Mouse (Mus musculus) limb, embryonic 14.5 days (tissue): ENCODE measurements around the gene Ell. TPM values are rescaled to one million over a fixed set of nuclear protein-coding genes. Genes with fewer than 3 reads are reported as not detected.

Source experiments
- ATAC-seq: fragments of 200-750 bp; cut with Nextera tagmentation; 2 replicates; pipeline ENCODE4 v1.8.0; 2017; ENCODE audit warnings: low read depth, moderate number of reproducible peaks, moderate TSS enrichment; ENCODE audit not compliant: low FRiP score
- DNase-seq: peaks from one replicate; pipeline ENCODE4 v3.0.0-alpha.2; 2015; ENCODE audit warnings: low spot score
- H3K27ac ChIP-seq: fragments of 300-500 bp; sonication (generic); replicated peaks from 2 replicates; pipeline ENCODE4 v1.5.1; 2014; ENCODE audit warnings: low read depth, mild to moderate bottlenecking, low read length, moderate library complexity, mixed read lengths
- H3K27me3 ChIP-seq: fragments of 300-500 bp; sonication (generic); 2 replicates; pipeline ENCODE4 v1.6.1; 2014; ENCODE audit warnings: low read length, mixed read lengths; ENCODE audit not compliant: control insufficient read depth, insufficient read depth
- H3K36me3 ChIP-seq: fragments of 300-500 bp; sonication (generic); 2 replicates; pipeline ENCODE4 v1.6.1; 2014; ENCODE audit warnings: mild to moderate bottlenecking, low read length, moderate library complexity, mixed read lengths; ENCODE audit not compliant: control insufficient read depth, insufficient read depth
- H3K4me1 ChIP-seq: fragments of 300-500 bp; sonication (generic); 2 replicates; pipeline ENCODE4 v1.6.1; 2014; ENCODE audit warnings: antibody characterized with exemption, low read length, mixed read lengths; ENCODE audit not compliant: control insufficient read depth, insufficient read depth
- H3K4me2 ChIP-seq: fragments of 300-500 bp; sonication (generic); replicated peaks from 2 replicates; pipeline ENCODE4 v1.6.1; 2014; ENCODE audit warnings: low read depth, mild to moderate bottlenecking, low read length, moderate library complexity; ENCODE audit not compliant: severe bottlenecking
- H3K4me3 ChIP-seq: fragments of 300-500 bp; sonication (generic); replicated peaks from 2 replicates; pipeline ENCODE4 v1.5.1; 2014; ENCODE audit warnings: low read length
- H3K9ac ChIP-seq: fragments of 300-500 bp; sonication (generic); 2 replicates; pipeline ENCODE4 v1.6.1; 2014; ENCODE audit warnings: mild to moderate bottlenecking, low read depth, low read length, moderate library complexity; ENCODE audit not compliant: severe bottlenecking
- H3K9me3 ChIP-seq: fragments of 300-500 bp; sonication (generic); 2 replicates; pipeline ENCODE4 v1.6.1; 2016; ENCODE audit warnings: low read length; ENCODE audit not compliant: control insufficient read depth
- POLR2A ChIP-seq: fragments of 200-500 bp; IDR thresholded peaks from 2 replicates; pipeline ENCODE4 v1.8.0; 2012; ENCODE audit warnings: inconsistent platforms, mild to moderate bottlenecking, moderate library complexity, borderline replicate concordance; ENCODE audit not compliant: insufficient read depth, insufficient read length; ENCODE audit errors: extremely low read depth
- WGBS: fragments of 180-500 bp; shearing (Covaris S2); extraction: QIAGEN DNeasy Blood & Tissue Kit; methylation state at CpG from one replicate; pipeline ENCODE4 v1.1.7; 2014; 5-methylcytosine and 5-hydroxymethylcytosine counted together
- polyA plus RNA-seq, 2 experiments: library from polyadenylated mRNA; depleted of rRNA in 1 of 2; stranded (reverse) in 1 of 2; unstranded in 1 of 2; fragments of >200 nt; fragmentation: Nextera tagmentation in 1 of 2; extraction: Ambion mirVana in 1 of 2; gene quantifications; 2 replicates each; pipeline versions ENCODE4 v1.2.1 to v1.2.3; 2012 to 2014

Ell gene
- polyA plus RNA-seq, 2 experiments = 20.2 to 30.3 TPM

- Histone ChIP-seq H3K36me3 (no peaks in the 10 kb centered on the region), H3K9me3 (no peaks in the 10 kb centered on the region), H3K27me3 (no peaks in the 10 kb centered on the region), H3K4me1 (0 out of 2 replicates have a peak, but pooled peaks cover under 1% of the 10 kb centered on the region), H3K4me3 (no peak overlapping the region), H3K9ac (no peak overlapping the region), H3K4me2 (no peak overlapping the region), H3K27ac (no peak overlapping the region)
- TF ChIP-seq POLR2A = no peak
- DNase-seq (no peak), ATAC-seq (no peak)
- WGBS = 82% methylated on average over 4 of the region's 4 CpGs
Observed at GRCm38 (mm10) chr8:70546412-70546811, 7.2 kb downstream of the Ell start.

GRCm38 (mm10) chr8:70547762-70548161 is 8.5 kb downstream of the Ell start:
- DNase-seq = no peak
- TF ChIP-seq POLR2A = no peak
- 92% methylated on average over 6 of the region's 6 CpGs for whole genome bisulfite sequencing
- H3K9ac ChIP-seq = no peak overlapping the region
- no peak for ATAC-seq
- H3K4me1 ChIP-seq = no peaks in the 10 kb centered on the region
- no peaks in the 10 kb centered on the region for H3K36me3 ChIP-seq
- no peaks in the 10 kb centered on the region for H3K27me3 ChIP-seq
- no peak overlapping the region for H3K4me3 ChIP-seq
- H3K27ac ChIP-seq = no peak overlapping the region
- H3K9me3 ChIP-seq = no peaks in the 10 kb centered on the region
- H3K4me2 ChIP-seq = no peak overlapping the region

GRCm38 (mm10) chr8:70549412-70550184 is 10.3 kb downstream of the Ell start:
- Histone ChIP-seq H3K36me3 (no peaks in the 10 kb centered on the region), H3K4me1 (no peaks in the 10 kb centered on the region)

GRCm38 (mm10) chr8:70551558-70552161 is 12.4 kb downstream of the Ell start:
- H3K9ac ChIP-seq = no peak overlapping the region
- no peak overlapping the region for H3K4me3 ChIP-seq
- DNase-seq (no peak), ATAC-seq (no peak)
- WGBS = 69% methylated on average over 3 of the region's 3 CpGs
- no peak for TF ChIP-seq POLR2A
- no peak overlapping the region for H3K27ac ChIP-seq
- no peaks in the 10 kb centered on the region for H3K4me1 ChIP-seq
- no peaks in the 10 kb centered on the region for H3K27me3 ChIP-seq
- H3K36me3 ChIP-seq = no peaks in the 10 kb centered on the region
- no peaks in the 10 kb centered on the region for H3K9me3 ChIP-seq
- H3K4me2 ChIP-seq = no peak overlapping the region

More at GRCm38 (mm10) chr8:70549412-70550184, 10.3 kb downstream of the Ell start:
- Histone ChIP-seq H3K9ac (no peak overlapping the region), H3K9me3 (no peaks in the 10 kb centered on the region), H3K27ac (no peak overlapping the region), H3K4me2 (no peak overlapping the region), H3K27me3 (no peaks in the 10 kb centered on the region), H3K4me3 (no peak overlapping the region)
- no peak for DNase-seq
- 90% methylated on average over 10 of the region's 10 CpGs for WGBS
- no peak for ATAC-seq
- TF ChIP-seq POLR2A = no peak

GRCm38 (mm10) chr8:70552836-70553235 is 13.6 kb downstream of the Ell start:
- Histone ChIP-seq H3K9ac (no peak overlapping the region), H3K4me2 (no peak overlapping the region), H3K27me3 (no peaks in the 10 kb centered on the region), H3K4me3 (no peak overlapping the region), H3K9me3 (no peaks in the 10 kb centered on the region), H3K27ac (no peak overlapping the region), H3K36me3 (no peaks in the 10 kb centered on the region), H3K4me1 (no peaks in the 10 kb centered on the region)
- no peak for TF ChIP-seq POLR2A
- WGBS = 72% methylated on average over 1 of the region's 1 CpGs
- ATAC-seq = no peak
- DNase-seq = no peak
